13 mouse cellular contexts compared by ENCODE assay signal in genomic region chr6:31550876-31551532, GRCm38 (mm10). TPM values are rescaled to one million over a fixed set of nuclear protein-coding genes. Genes with fewer than 3 reads are reported as not detected.
DNase-seq lines count a peak whose midpoint lies in the region; ATAC-seq and TF ChIP-seq lines count a peak whose summit lies in the region.
"Had no signal": no experiment of that assay in that cellular context is flagged by ENCODE, and none has a peak within 500 bp of the region (broad histone marks: within the 10 kb centered on the region; RNA-seq: fewer than 3 reads in every experiment).

No protein-coding gene starts in this region.

- H3K27ac ChIP-seq in heart, embryonic 11.5 days (ENCODE audit: low read depth, low read length), result no peak overlapping the region
- peak overlapping the region; percentile 25; the same call in 1 of the 2 replicates for H3K27ac ChIP-seq in heart, postnatal 0 days (ENCODE audit: low read depth)
- peak overlapping the region; percentile 31; the same call in 1 of the 2 replicates for H3K27ac ChIP-seq in lung, embryonic 15.5 days
- H3K27ac ChIP-seq in forebrain, embryonic 14.5 days (ENCODE audit: low read depth, low read length), result no peak overlapping the region
- H3K27ac ChIP-seq: limb, embryonic 13.5 days had no signal

- peaks cover 31% of the 10 kb centered on the region for H3K4me1 ChIP-seq in heart, embryonic 11.5 days (ENCODE audit: control insufficient read depth, insufficient read depth, low read length)
- H3K4me1 ChIP-seq in heart, postnatal 0 days (ENCODE audit: control insufficient read depth, insufficient read depth), result peaks cover 23% of the 10 kb centered on the region
- H3K4me1 ChIP-seq in lung, embryonic 15.5 days, result peaks cover 30% of the 10 kb centered on the region
- H3K4me1 ChIP-seq in forebrain, embryonic 14.5 days (ENCODE audit: control insufficient read depth, insufficient read depth, low read length), result peaks cover 8% of the 10 kb centered on the region

- H3K27me3 ChIP-seq in heart, embryonic 11.5 days (ENCODE audit: control insufficient read depth, insufficient read depth, low read length), result no peaks in the 10 kb centered on the region
- no peaks in the 10 kb centered on the region for H3K27me3 ChIP-seq in heart, postnatal 0 days (ENCODE audit: control insufficient read depth, insufficient read depth, low read length)
- no peaks in the 10 kb centered on the region for H3K27me3 ChIP-seq in lung, embryonic 15.5 days
- no peaks in the 10 kb centered on the region for H3K27me3 ChIP-seq in forebrain, embryonic 14.5 days (replicated peaks; ENCODE audit: control insufficient read depth, insufficient read depth, low read length)
- H3K27me3 ChIP-seq: limb, embryonic 13.5 days had no signal

- TF ChIP-seq CTCF in heart, postnatal 0 days (IDR thresholded peaks at IDR 0.05; ENCODE audit: low read depth), result no peak

- intact Hi-C loops in left cerebral cortex, postnatal 10 days (cut with DNase I), result no loop called here

- H3K36me3 ChIP-seq in heart, embryonic 11.5 days (ENCODE audit: control insufficient read depth, insufficient read depth, low read length), result no peaks in the 10 kb centered on the region
- no peaks in the 10 kb centered on the region for H3K36me3 ChIP-seq in heart, postnatal 0 days (replicated peaks; ENCODE audit: control insufficient read depth, insufficient read depth, low read length)
- no peaks in the 10 kb centered on the region for H3K36me3 ChIP-seq in lung, embryonic 15.5 days
- no peaks in the 10 kb centered on the region for H3K36me3 ChIP-seq in forebrain, embryonic 14.5 days (ENCODE audit: control insufficient read depth, insufficient read depth, low read length)
- H3K36me3 ChIP-seq: limb, embryonic 13.5 days had no signal

- peak; percentile 59 to 77 for DNase-seq in heart, adult 18-20 months
- DNase-seq in ZHBTc4 (ENCODE audit: low read depth, low spot score), result peak; percentile 68
- DNase-seq in heart, postnatal 0 days (ENCODE audit: low spot score), result no peak
- DNase-seq in left cerebral cortex, postnatal 10 days (ENCODE audit: extremely low spot score in 1 of 2, low spot score in 2 of 2), result no peak
- no peak for DNase-seq in forebrain, embryonic 14.5 days (ENCODE audit: low spot score)
- no peak for DNase-seq in right cerebral cortex, postnatal 4 days
- DNase-seq: cerebellum, postnatal 25 days; thymus, postnatal 25 days had no signal

- no peak overlapping the region for H3K4me3 ChIP-seq in heart, embryonic 11.5 days (ENCODE audit: low read depth, low read length)
- no peak overlapping the region for H3K4me3 ChIP-seq in heart, postnatal 0 days (ENCODE audit: low read depth, low read length)
- H3K4me3 ChIP-seq in lung, embryonic 15.5 days, result no peak overlapping the region
- no peak overlapping the region for H3K4me3 ChIP-seq in forebrain, embryonic 14.5 days (ENCODE audit: low read depth, low read length)
- H3K4me3 ChIP-seq: erythroblast, embryonic 14.5 days; limb, embryonic 13.5 days had no signal

- TF ChIP-seq EP300 in heart, postnatal 0 days (IDR thresholded peaks at IDR 0.05; ENCODE audit: low read depth), result no peak

- 74% methylated on average over 22 of the region's 22 CpGs for WGBS in heart, embryonic 11.5 days (ENCODE audit: insufficient replicate concordance)
- 66% methylated on average over 22 of the region's 22 CpGs for WGBS in heart, postnatal 0 days
- WGBS in lung, embryonic 15.5 days, result 64% methylated on average over 22 of the region's 22 CpGs
- WGBS in forebrain, embryonic 14.5 days, result 83% methylated on average over 22 of the region's 22 CpGs

- H3K9ac ChIP-seq in heart, embryonic 11.5 days (ENCODE audit: low read depth, low read length), result no peak overlapping the region
- no peak overlapping the region for H3K9ac ChIP-seq in heart, postnatal 0 days (replicated peaks; ENCODE audit: low read depth, low read length)
- no peak overlapping the region for H3K9ac ChIP-seq in lung, embryonic 15.5 days
- H3K9ac ChIP-seq in forebrain, embryonic 14.5 days (ENCODE audit: low read length), result no peak overlapping the region
- H3K9ac ChIP-seq: limb, embryonic 13.5 days had no signal

- H3K4me2 ChIP-seq in heart, embryonic 11.5 days, result no peak overlapping the region
- H3K4me2 ChIP-seq in heart, postnatal 0 days (ENCODE audit: low read depth, low read length), result 0 out of 2 replicates have a peak overlapping the region, but pooled peaks have one; percentile 2
- H3K4me2 ChIP-seq in lung, embryonic 15.5 days, result no peak overlapping the region
- no peak overlapping the region for H3K4me2 ChIP-seq in forebrain, embryonic 14.5 days (ENCODE audit: low read length)
- H3K4me2 ChIP-seq: limb, embryonic 13.5 days had no signal

- ATAC-seq in heart, embryonic 11.5 days (replicated peaks; ENCODE audit: insufficient number of reproducible peaks, low FRiP score, low TSS enrichment), result no peak
- ATAC-seq in heart, postnatal 0 days (ENCODE audit: insufficient read depth, low read depth), result no peak
- ATAC-seq in lung, embryonic 15.5 days (ENCODE audit: borderline replicate concordance, extremely low read depth, low FRiP score, low TSS enrichment), result no peak
- no peak for ATAC-seq in forebrain, embryonic 14.5 days

- H3K9me3 ChIP-seq in heart, embryonic 11.5 days (replicated peaks; ENCODE audit: control insufficient read depth, low read length), result no peaks in the 10 kb centered on the region
- H3K9me3 ChIP-seq in heart, postnatal 0 days (replicated peaks; ENCODE audit: control insufficient read depth, low read length), result no peaks in the 10 kb centered on the region
- no peaks in the 10 kb centered on the region for H3K9me3 ChIP-seq in lung, embryonic 15.5 days
- H3K9me3 ChIP-seq in forebrain, embryonic 14.5 days (replicated peaks; ENCODE audit: control insufficient read depth, low read length), result no peaks in the 10 kb centered on the region
- H3K9me3 ChIP-seq: limb, embryonic 13.5 days had no signal

RNA-seq across cellular contexts. Expression of gene Podxl, which starts 12.8 kb away (rescaled TPM):
- total RNA-seq in heart, adult 18-20 months (2021), result 10 to 100 TPM; 54.1 to 56.9 TPM
- 22.7 and 26.0 TPM in 2 replicates for polyA plus RNA-seq in heart, embryonic 11.5 days (2014; fragmentation: Nextera tagmentation; extraction: Ambion mirVana)
- 44.0 and 83.1 TPM in 2 replicates for total RNA-seq in heart, postnatal 0 days (2014; rRNA removed; ENCODE audit: low replicate concordance)
- polyA plus RNA-seq in heart, postnatal 0 days (2015; fragmentation: Nextera tagmentation; extraction: Ambion mirVana), result 14.9 and 17.6 TPM in 2 replicates
- polyA plus RNA-seq in lung, embryonic 15.5 days (2015; fragmentation: Nextera tagmentation; extraction: Ambion mirVana), result 33.6 and 37.0 TPM in 2 replicates
- total RNA-seq in left cerebral cortex, postnatal 10 days (2021), result 10 to 100 TPM; 13.3 to 15.7 TPM
- 9.3 and 10.7 TPM in 2 replicates for polyA plus RNA-seq in forebrain, embryonic 14.5 days (2014; fragmentation: Nextera tagmentation; extraction: Ambion mirVana)
- total RNA-seq: megakaryocyte, adult 5-6 weeks had no signal

Comparison
In these comparisons a context has a peak if more than half of its experiments do, and no peak if none do; other contexts are left out.
1. DNase-seq: peak in heart, adult 18-20 months (2 of 2) and ZHBTc4 (single experiment); none in heart, postnatal 0 days (single experiment), left cerebral cortex, postnatal 10 days (0 of 2), forebrain, embryonic 14.5 days (single experiment) and right cerebral cortex, postnatal 4 days (single experiment).
2. H3K27ac ChIP-seq: peak in heart, postnatal 0 days (single experiment) and lung, embryonic 15.5 days (single experiment); none in heart, embryonic 11.5 days (single experiment) and forebrain, embryonic 14.5 days (single experiment).